Comparison of ENCODE assay signal across 8 mouse cellular contexts in genomic region chr17:21531621-21532020, GRCm38 (mm10). TPM values are rescaled to one million over a fixed set of nuclear protein-coding genes. Genes with fewer than 3 reads are reported as not detected.
DNase-seq lines count a peak whose midpoint lies in the region; ATAC-seq and TF ChIP-seq lines count a peak whose summit lies in the region.

No protein-coding gene starts in this region.

- H3K4me1 ChIP-seq in forebrain, embryonic 14.5 days (ENCODE audit: control insufficient read depth, insufficient read depth, low read length), result peaks cover 2% of the 10 kb centered on the region; the same call in 1 of the 2 replicates
- peaks cover 7% of the 10 kb centered on the region for H3K4me1 ChIP-seq in intestine, embryonic 15.5 days (replicated peaks)
- peaks cover 15% of the 10 kb centered on the region for H3K4me1 ChIP-seq in midbrain, embryonic 12.5 days

- H3K4me2 ChIP-seq in forebrain, embryonic 14.5 days (ENCODE audit: low read length), result peak overlapping the region; percentile 66
- peak overlapping the region; percentile 79 for H3K4me2 ChIP-seq in intestine, embryonic 15.5 days (replicated peaks)
- peak overlapping the region; percentile 74 for H3K4me2 ChIP-seq in midbrain, embryonic 12.5 days (replicated peaks)

- 73% methylated on average over 5 of the region's 5 CpGs for WGBS in forebrain, embryonic 14.5 days
- WGBS in intestine, embryonic 15.5 days, result 65% methylated on average over 5 of the region's 5 CpGs
- whole genome bisulfite sequencing in midbrain, embryonic 12.5 days, result 78% methylated on average over 5 of the region's 5 CpGs

- H3K36me3 ChIP-seq in forebrain, embryonic 14.5 days (ENCODE audit: control insufficient read depth, insufficient read depth, low read length), result no peaks in the 10 kb centered on the region
- H3K36me3 ChIP-seq in intestine, embryonic 15.5 days, result no peaks in the 10 kb centered on the region
- no peaks in the 10 kb centered on the region for H3K36me3 ChIP-seq in midbrain, embryonic 12.5 days

- H3K9ac ChIP-seq in forebrain, embryonic 14.5 days (ENCODE audit: low read length), result peak overlapping the region; percentile 87
- H3K9ac ChIP-seq in intestine, embryonic 15.5 days, result peak overlapping the region; percentile 98
- peak overlapping the region; percentile 88; the same call in 1 of the 2 replicates for H3K9ac ChIP-seq in midbrain, embryonic 12.5 days (replicated peaks)

- peak overlapping the region; percentile 95 for H3K4me3 ChIP-seq in left cerebral cortex, adult 2 months
- H3K4me3 ChIP-seq in forebrain, embryonic 14.5 days (ENCODE audit: low read depth, low read length), result peak overlapping the region; percentile 73
- H3K4me3 ChIP-seq in intestine, embryonic 15.5 days (replicated peaks), result peak overlapping the region; percentile 84
- H3K4me3 ChIP-seq in midbrain, embryonic 12.5 days, result peak overlapping the region; percentile 76

- peak overlapping the region; percentile 91 for H3K27ac ChIP-seq in left cerebral cortex, adult 2 months
- peak overlapping the region; percentile 88; the same call in 1 of the 2 replicates for H3K27ac ChIP-seq in forebrain, embryonic 14.5 days (ENCODE audit: low read depth, low read length)
- H3K27ac ChIP-seq in intestine, embryonic 15.5 days, result peak overlapping the region; percentile 98
- H3K27ac ChIP-seq in midbrain, embryonic 12.5 days (replicated peaks), result peak overlapping the region; percentile 86

- TF ChIP-seq CTCF in left cerebral cortex, adult 2 months (IDR thresholded peaks at IDR 0.05), result no peak

- H3K9me3 ChIP-seq in forebrain, embryonic 14.5 days (replicated peaks; ENCODE audit: control insufficient read depth, low read length), result no peaks in the 10 kb centered on the region
- H3K9me3 ChIP-seq in intestine, embryonic 15.5 days, result no peaks in the 10 kb centered on the region
- no peaks in the 10 kb centered on the region for H3K9me3 ChIP-seq in midbrain, embryonic 12.5 days

- ATAC-seq in forebrain, embryonic 14.5 days, result peak; percentile 10
- peak; percentile 1 for ATAC-seq in intestine, embryonic 15.5 days
- ATAC-seq in midbrain, embryonic 12.5 days (ENCODE audit: low FRiP score, low read depth), result no peak
- no peak for ATAC-seq in erythroid progenitor cell, adult 5-6 weeks (replicated peaks; ENCODE audit: low FRiP score, poor library complexity, severe bottlenecking)

- intact Hi-C loops in left cerebral cortex, adult 2 months (cut with DNase I), result loop anchor here (1.0 to 10.0 kb wide), 3 partner anchors 35 to 587 kb away; partner anchors contain the start of genes Ppp2r1a, Zfp53 and Zfp948
- intact Hi-C loops in left cerebral cortex, postnatal 36 days (cut with DNase I), result loop anchor here (2.0 to 10.0 kb wide), 3 partner anchors 35 to 587 kb away; partner anchors contain the start of genes Ppp2r1a and Zfp948

- H3K27me3 ChIP-seq in forebrain, embryonic 14.5 days (replicated peaks; ENCODE audit: control insufficient read depth, insufficient read depth, low read length), result no peaks in the 10 kb centered on the region
- H3K27me3 ChIP-seq in intestine, embryonic 15.5 days (replicated peaks), result no peaks in the 10 kb centered on the region
- no peaks in the 10 kb centered on the region for H3K27me3 ChIP-seq in midbrain, embryonic 12.5 days

- DNase-seq in left cerebral cortex, adult 2 months (ENCODE audit: extremely low spot score in 1 of 2, low spot score in 2 of 2), result peak in 1 of 2 experiments; percentile 17
- no peak for DNase-seq in left cerebral cortex, postnatal 36 days (ENCODE audit: low spot score in 2 of 2)
- DNase-seq in brain, adult 2 months (ENCODE audit: low read depth, low spot score), result peak; percentile 25
- no peak for DNase-seq in forebrain, embryonic 14.5 days (ENCODE audit: low spot score)
- no peak for DNase-seq in adipocyte (ENCODE audit: low spot score)

RNA-seq across cellular contexts. Expression of gene Zfp52, which starts 3.7 kb away (rescaled TPM):
- 1 to 10 TPM; 6.5 to 6.8 TPM for total RNA-seq in left cerebral cortex, adult 2 months (2021)
- 1 to 10 TPM; 4.9 to 7.5 TPM for total RNA-seq in left cerebral cortex, postnatal 36 days (2021)
- polyA plus RNA-seq in forebrain, embryonic 14.5 days (2014; fragmentation: Nextera tagmentation; extraction: Ambion mirVana), result 1.4 and 1.9 TPM in 2 replicates
- 4.0 and 4.3 TPM in 2 replicates for polyA plus RNA-seq in intestine, embryonic 15.5 days (2015; fragmentation: Nextera tagmentation; extraction: Ambion mirVana)
- 2.0 TPM in 2 replicates for polyA plus RNA-seq in midbrain, embryonic 12.5 days (2016; fragmentation: Nextera tagmentation; extraction: Ambion mirVana)
- total RNA-seq in erythroid progenitor cell, adult 5-6 weeks (2015; ENCODE audit: low replicate concordance), result 5.0 and 6.3 TPM in 2 replicates
- total RNA-seq in erythroid progenitor cell, adult 5-6 weeks (2017; ENCODE audit: low replicate concordance), result 3.2 and 4.1 TPM in 2 replicates

RNA-seq across cellular contexts. Expression of gene Zfp948, which starts 35.2 kb away (rescaled TPM):
- 10 to 100 TPM in 1 of 2 experiments, 1 to 10 TPM in 1; 9.8 to 18.1 TPM for total RNA-seq in left cerebral cortex, adult 2 months (2021)
- 10 to 100 TPM; 10.0 to 11.0 TPM for total RNA-seq in left cerebral cortex, postnatal 36 days (2021)
- polyA plus RNA-seq in forebrain, embryonic 14.5 days (2014; fragmentation: Nextera tagmentation; extraction: Ambion mirVana), result 22.7 and 23.0 TPM in 2 replicates
- 17.0 and 17.7 TPM in 2 replicates for polyA plus RNA-seq in intestine, embryonic 15.5 days (2015; fragmentation: Nextera tagmentation; extraction: Ambion mirVana)
- polyA plus RNA-seq in midbrain, embryonic 12.5 days (2016; fragmentation: Nextera tagmentation; extraction: Ambion mirVana), result 13.2 and 14.1 TPM in 2 replicates
- 4.6 and 4.7 TPM in 2 replicates for total RNA-seq in erythroid progenitor cell, adult 5-6 weeks (2015; ENCODE audit: low replicate concordance)
- total RNA-seq in erythroid progenitor cell, adult 5-6 weeks (2017; ENCODE audit: low replicate concordance), result 2.4 and 2.7 TPM in 2 replicates

RNA-seq across cellular contexts. Expression of gene Zfp53, which starts 42.8 kb away (rescaled TPM):
- 1 to 10 TPM; 4.0 to 5.1 TPM for total RNA-seq in left cerebral cortex, adult 2 months (2021)
- total RNA-seq in left cerebral cortex, postnatal 36 days (2021), result 1 to 10 TPM; 3.6 to 4.5 TPM
- polyA plus RNA-seq in forebrain, embryonic 14.5 days (2014; fragmentation: Nextera tagmentation; extraction: Ambion mirVana), result 9.3 and 11.6 TPM in 2 replicates
- polyA plus RNA-seq in intestine, embryonic 15.5 days (2015; fragmentation: Nextera tagmentation; extraction: Ambion mirVana), result 12.2 and 14.5 TPM in 2 replicates
- 8.4 and 8.5 TPM in 2 replicates for polyA plus RNA-seq in midbrain, embryonic 12.5 days (2016; fragmentation: Nextera tagmentation; extraction: Ambion mirVana)
- 2.1 and 11.5 TPM in 2 replicates for total RNA-seq in erythroid progenitor cell, adult 5-6 weeks (2015; ENCODE audit: low replicate concordance)
- 3.3 and 9.1 TPM in 2 replicates for total RNA-seq in erythroid progenitor cell, adult 5-6 weeks (2017; ENCODE audit: low replicate concordance)

Comparison
In these comparisons a context has a peak if more than half of its experiments do, and no peak if none do; other contexts are left out.
1. ATAC-seq: peak in forebrain, embryonic 14.5 days (single experiment) and intestine, embryonic 15.5 days (single experiment); none in midbrain, embryonic 12.5 days (single experiment) and erythroid progenitor cell, adult 5-6 weeks (single experiment).
2. Peak in every context shown above with its lines, with median percentiles within 50 percentile points of each other: H3K27ac ChIP-seq, H3K4me3 ChIP-seq, H3K4me2 ChIP-seq and H3K9ac ChIP-seq.